Mouse (Mus musculus): Measurements from ENCODE around the gene Vill. TPM values are rescaled to one million over a fixed set of nuclear protein-coding genes. Genes with fewer than 3 reads are reported as not detected.

The Vill gene
- polyA plus RNA-seq, 1 experiment from 2014 or later, result 31.6 TPM

DNA sequence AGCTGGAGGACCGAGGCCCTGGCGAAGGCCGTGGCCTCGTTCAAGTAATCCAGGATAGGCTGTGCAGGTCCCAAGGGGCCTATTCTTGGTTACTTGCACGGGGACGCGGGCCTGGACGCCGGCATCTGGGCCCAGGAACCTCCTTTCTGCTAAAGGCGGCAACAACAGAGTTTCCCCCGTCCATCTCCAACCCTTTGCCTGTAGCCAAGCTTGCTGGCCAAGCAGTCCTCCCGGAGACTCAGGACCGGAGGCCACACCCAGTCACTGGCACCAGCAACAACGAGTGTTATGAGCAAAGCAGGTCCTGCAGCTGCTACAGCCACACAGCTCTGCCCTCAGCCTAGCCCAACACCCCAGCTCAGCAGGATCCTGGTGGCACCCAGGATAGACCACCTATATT, 20.8 kb upstream of the Vill start:
- 83% methylated on average over 14 of the region's 14 CpGs for WGBS
- no peak for ATAC-seq (ENCODE audit: insufficient number of reproducible peaks, insufficient read depth, low FRiP score, low read depth)
- H3K9ac ChIP-seq (replicated peaks; ENCODE audit: low read depth, low read length), result no peak overlapping the region
- peaks cover 24% of the 10 kb centered on the region for H3K36me3 ChIP-seq (ENCODE audit: control insufficient read depth, insufficient read depth, low read length)
- no peaks in the 10 kb centered on the region for H3K27me3 ChIP-seq (ENCODE audit: control insufficient read depth, insufficient read depth, low read length)
- no peak overlapping the region for H3K27ac ChIP-seq (ENCODE audit: low read length)
- H3K4me2 ChIP-seq (replicated peaks; ENCODE audit: low read depth, low read length), result no peak overlapping the region
- no peaks in the 10 kb centered on the region for H3K9me3 ChIP-seq (ENCODE audit: control insufficient read depth, low read depth, low read length)
- no peak overlapping the region for H3K4me3 ChIP-seq (ENCODE audit: low read depth, low read length)
- H3K4me1 ChIP-seq (ENCODE audit: control insufficient read depth, insufficient read depth, low read length), result no peaks in the 10 kb centered on the region

GRCm38 (mm10) chr9:119032538-119032937, 20.0 kb upstream of the Vill start:
- H3K4me1 ChIP-seq (ENCODE audit: control insufficient read depth, insufficient read depth, low read length), result no peaks in the 10 kb centered on the region
- no peak for ATAC-seq (ENCODE audit: insufficient number of reproducible peaks, insufficient read depth, low FRiP score, low read depth)
- H3K27me3 ChIP-seq (ENCODE audit: control insufficient read depth, insufficient read depth, low read length), result no peaks in the 10 kb centered on the region
- peaks cover 25% of the 10 kb centered on the region for H3K36me3 ChIP-seq (ENCODE audit: control insufficient read depth, insufficient read depth, low read length)
- 65% methylated on average over 9 of the region's 9 CpGs for WGBS
- H3K4me3 ChIP-seq (ENCODE audit: low read depth, low read length), result no peak overlapping the region
- no peak overlapping the region for H3K4me2 ChIP-seq (replicated peaks; ENCODE audit: low read depth, low read length)
- no peaks in the 10 kb centered on the region for H3K9me3 ChIP-seq (ENCODE audit: control insufficient read depth, low read depth, low read length)
- H3K27ac ChIP-seq (ENCODE audit: low read length), result no peak overlapping the region
- no peak overlapping the region for H3K9ac ChIP-seq (replicated peaks; ENCODE audit: low read depth, low read length)

- H3K9me3 ChIP-seq (ENCODE audit: control insufficient read depth, low read depth, low read length), result no peaks in the 10 kb centered on the region
- no peak overlapping the region for H3K9ac ChIP-seq (replicated peaks; ENCODE audit: low read depth, low read length)
- H3K36me3 ChIP-seq (ENCODE audit: control insufficient read depth, insufficient read depth, low read length), result peaks cover 25% of the 10 kb centered on the region
- no peaks in the 10 kb centered on the region for H3K4me1 ChIP-seq (ENCODE audit: control insufficient read depth, insufficient read depth, low read length)
- H3K27ac ChIP-seq (ENCODE audit: low read length), result no peak overlapping the region
- no peak overlapping the region for H3K4me2 ChIP-seq (replicated peaks; ENCODE audit: low read depth, low read length)
- no peak for ATAC-seq (ENCODE audit: insufficient number of reproducible peaks, insufficient read depth, low FRiP score, low read depth)
- WGBS, result 80% methylated on average over 19 of the region's 19 CpGs
- H3K27me3 ChIP-seq (ENCODE audit: control insufficient read depth, insufficient read depth, low read length), result no peaks in the 10 kb centered on the region
- H3K4me3 ChIP-seq (ENCODE audit: low read depth, low read length), result no peak overlapping the region
Measured at GRCm38 (mm10) chr9:119033111-119033921, 19.3 kb upstream of the Vill start.

DNA sequence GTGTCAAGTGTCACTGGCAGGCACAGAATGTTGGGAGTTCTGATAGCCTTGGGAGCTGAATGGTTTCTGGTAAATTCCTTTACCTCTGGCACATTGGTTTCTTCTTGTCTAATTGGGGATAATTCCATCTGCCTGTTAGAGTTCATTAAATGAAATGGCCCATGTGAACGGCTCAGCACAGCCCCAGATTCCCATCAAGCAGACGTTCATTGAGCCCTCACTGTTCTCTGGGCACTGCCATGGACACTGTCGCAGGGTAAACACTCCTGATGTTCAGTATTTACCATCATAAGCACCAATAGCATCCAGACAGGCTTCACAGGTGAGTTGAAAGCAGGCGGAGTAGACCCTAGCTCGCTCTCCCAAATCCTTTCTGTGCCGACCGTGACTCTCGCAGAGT, 18.5 kb upstream of the Vill start:
- Histone ChIP-seq H3K4me3 (ENCODE audit: low read depth, low read length) (no peak overlapping the region), H3K4me1 (ENCODE audit: control insufficient read depth, insufficient read depth, low read length) (no peaks in the 10 kb centered on the region), H3K27me3 (ENCODE audit: control insufficient read depth, insufficient read depth, low read length) (no peaks in the 10 kb centered on the region), H3K4me2 (replicated peaks; ENCODE audit: low read depth, low read length) (no peak overlapping the region), H3K27ac (ENCODE audit: low read length) (no peak overlapping the region), H3K36me3 (ENCODE audit: control insufficient read depth, insufficient read depth, low read length) (peaks cover 28% of the 10 kb centered on the region), H3K9ac (replicated peaks; ENCODE audit: low read depth, low read length) (no peak overlapping the region), H3K9me3 (ENCODE audit: control insufficient read depth, low read depth, low read length) (no peaks in the 10 kb centered on the region)
- no peak for ATAC-seq (ENCODE audit: insufficient number of reproducible peaks, insufficient read depth, low FRiP score, low read depth)
- WGBS, result 89% methylated on average over 8 of the region's 8 CpGs

GRCm38 (mm10) chr9:119034676-119035665, 17.6 kb upstream of the Vill start:
- Histone ChIP-seq H3K4me1 (ENCODE audit: control insufficient read depth, insufficient read depth, low read length) (no peaks in the 10 kb centered on the region), H3K36me3 (ENCODE audit: control insufficient read depth, insufficient read depth, low read length) (peaks cover 30% of the 10 kb centered on the region), H3K9me3 (ENCODE audit: control insufficient read depth, low read depth, low read length) (no peaks in the 10 kb centered on the region), H3K9ac (replicated peaks; ENCODE audit: low read depth, low read length) (no peak overlapping the region), H3K4me3 (ENCODE audit: low read depth, low read length) (no peak overlapping the region), H3K4me2 (replicated peaks; ENCODE audit: low read depth, low read length) (no peak overlapping the region), H3K27me3 (ENCODE audit: control insufficient read depth, insufficient read depth, low read length) (no peaks in the 10 kb centered on the region), H3K27ac (ENCODE audit: low read length) (no peak overlapping the region)
- 87% methylated on average over 29 of the region's 29 CpGs for WGBS
- ATAC-seq (ENCODE audit: insufficient number of reproducible peaks, insufficient read depth, low FRiP score, low read depth), result peak; percentile 21; the same call in 1 of the 2 replicates

GRCm38 (mm10) chr9:119035836-119036235, 16.7 kb upstream of the Vill start:
- H3K4me2 ChIP-seq (replicated peaks; ENCODE audit: low read depth, low read length), result no peak overlapping the region
- no peak for ATAC-seq (ENCODE audit: insufficient number of reproducible peaks, insufficient read depth, low FRiP score, low read depth)
- H3K4me3 ChIP-seq (ENCODE audit: low read depth, low read length), result no peak overlapping the region
- 56% methylated on average over 7 of the region's 7 CpGs for WGBS
- no peaks in the 10 kb centered on the region for H3K27me3 ChIP-seq (ENCODE audit: control insufficient read depth, insufficient read depth, low read length)
- peaks cover 36% of the 10 kb centered on the region for H3K36me3 ChIP-seq (ENCODE audit: control insufficient read depth, insufficient read depth, low read length)
- no peak overlapping the region for H3K27ac ChIP-seq (ENCODE audit: low read length)
- H3K9ac ChIP-seq (replicated peaks; ENCODE audit: low read depth, low read length), result no peak overlapping the region
- no peaks in the 10 kb centered on the region for H3K4me1 ChIP-seq (ENCODE audit: control insufficient read depth, insufficient read depth, low read length)
- no peaks in the 10 kb centered on the region for H3K9me3 ChIP-seq (ENCODE audit: control insufficient read depth, low read depth, low read length)

DNA sequence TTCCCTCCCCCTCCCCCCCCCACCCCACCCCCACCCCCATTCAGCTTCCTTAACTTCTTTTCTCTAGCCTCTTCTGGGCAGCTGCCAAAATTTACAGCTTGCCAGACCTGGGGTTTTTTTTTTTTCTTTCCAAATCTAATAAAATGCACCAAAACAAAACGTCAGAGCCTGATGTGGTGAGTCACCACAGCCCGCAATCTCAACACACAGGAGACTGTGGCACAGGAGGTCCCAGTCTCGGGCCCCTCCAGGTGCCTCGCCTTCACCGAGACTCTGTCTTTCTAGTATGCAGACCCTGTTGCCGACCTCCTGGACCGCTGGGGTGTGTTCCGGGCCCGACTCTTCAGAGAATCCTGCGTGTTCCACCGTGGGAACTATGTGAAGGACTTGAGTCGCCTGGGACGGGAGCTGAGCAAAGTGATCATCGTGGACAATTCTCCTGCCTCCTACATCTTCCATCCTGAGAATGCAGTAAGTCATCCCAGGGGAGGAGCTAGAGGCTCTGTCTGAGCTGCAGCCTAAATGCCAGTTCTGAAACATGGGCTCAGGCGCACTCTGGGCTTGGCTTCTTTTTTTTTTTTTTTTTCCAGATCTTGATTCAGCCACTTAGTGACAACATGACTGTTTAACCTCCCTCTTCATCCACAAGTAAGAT, 15.4 kb upstream of the Vill start:
- Histone ChIP-seq H3K4me3 (ENCODE audit: low read depth, low read length) (no peak overlapping the region), H3K9me3 (ENCODE audit: control insufficient read depth, low read depth, low read length) (no peaks in the 10 kb centered on the region), H3K4me2 (replicated peaks; ENCODE audit: low read depth, low read length) (no peak overlapping the region), H3K36me3 (ENCODE audit: control insufficient read depth, insufficient read depth, low read length) (peaks cover 41% of the 10 kb centered on the region), H3K27ac (ENCODE audit: low read length) (no peak overlapping the region), H3K27me3 (ENCODE audit: control insufficient read depth, insufficient read depth, low read length) (no peaks in the 10 kb centered on the region), H3K4me1 (ENCODE audit: control insufficient read depth, insufficient read depth, low read length) (no peaks in the 10 kb centered on the region), H3K9ac (replicated peaks; ENCODE audit: low read depth, low read length) (no peak overlapping the region)
- no peak for ATAC-seq (ENCODE audit: insufficient number of reproducible peaks, insufficient read depth, low FRiP score, low read depth)
- WGBS, result 68% methylated on average over 15 of the region's 15 CpGs

- 86% methylated on average over 3 of the region's 3 CpGs for WGBS
- Histone ChIP-seq H3K27me3 (ENCODE audit: control insufficient read depth, insufficient read depth, low read length) (no peaks in the 10 kb centered on the region), H3K4me2 (replicated peaks; ENCODE audit: low read depth, low read length) (no peak overlapping the region), H3K36me3 (ENCODE audit: control insufficient read depth, insufficient read depth, low read length) (peaks cover 44% of the 10 kb centered on the region), H3K9me3 (ENCODE audit: control insufficient read depth, low read depth, low read length) (no peaks in the 10 kb centered on the region), H3K27ac (ENCODE audit: low read length) (no peak overlapping the region), H3K4me3 (ENCODE audit: low read depth, low read length) (no peak overlapping the region), H3K9ac (replicated peaks; ENCODE audit: low read depth, low read length) (no peak overlapping the region), H3K4me1 (ENCODE audit: control insufficient read depth, insufficient read depth, low read length) (no peaks in the 10 kb centered on the region)
- ATAC-seq (ENCODE audit: insufficient number of reproducible peaks, insufficient read depth, low FRiP score, low read depth), result no peak
Measured at GRCm38 (mm10) chr9:119038574-119038973, 14.0 kb upstream of the Vill start.

Measured in stomach, embryonic 14.5 days (tissue).